Mouse (Mus musculus): Measurements from ENCODE around the gene Rbm19. TPM values are rescaled to one million over a fixed set of nuclear protein-coding genes. Genes with fewer than 3 reads are reported as not detected.

Gene Rbm19
- total and polyA plus RNA-seq, 3 experiments = 19.3 to 42.5 (median 25.1) TPM

DNA sequence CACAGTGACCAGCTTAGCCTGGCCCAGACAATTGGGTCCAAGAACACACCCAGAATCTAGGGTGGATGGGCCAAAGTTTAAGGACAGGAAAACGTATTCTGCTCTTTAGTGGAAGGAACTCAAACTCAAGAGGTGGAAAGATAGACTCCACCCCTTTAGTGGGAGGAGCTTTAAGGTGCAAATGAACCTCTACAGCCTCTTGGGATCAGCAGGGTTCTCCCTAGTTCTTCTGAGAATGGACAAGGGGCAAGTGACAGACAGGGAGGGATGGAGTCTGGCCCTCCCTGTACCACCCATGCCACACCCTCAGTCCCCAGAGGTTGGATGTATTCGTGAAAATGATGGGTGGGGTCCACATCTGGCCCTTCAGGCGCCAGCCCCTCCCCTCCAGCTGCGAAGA is 105.0 kb downstream of the Rbm19 start:
- DNase-seq (ENCODE audit: low spot score) (no peak), ATAC-seq (ENCODE audit: extremely low read depth, insufficient number of reproducible peaks, low FRiP score, poor library complexity, severe bottlenecking) (no peak)
- H3K27me3 ChIP-seq (ENCODE audit: insufficient read depth, low read length) = peaks cover 23% of the 10 kb centered on the region; the same call in 1 of the 2 replicates
- no peaks in the 10 kb centered on the region for H3K4me1 ChIP-seq (ENCODE audit: insufficient read depth, low read depth, low read length)
- H3K36me3 ChIP-seq (replicated peaks) = no peaks in the 10 kb centered on the region
- TF ChIP-seq GATA2 (IDR thresholded peaks at IDR 0.05; ENCODE audit: borderline replicate concordance, low read depth, low read length) = no peak
- no peak for TF ChIP-seq POLR2AphosphoS5 (IDR thresholded peaks at IDR 0.05; ENCODE audit: insufficient replicate concordance, low read depth, low read length)
- no peak for TF ChIP-seq GATA1 (IDR thresholded peaks at IDR 0.05; ENCODE audit: borderline replicate concordance, low read length)
- TF ChIP-seq TAL1 (conservative IDR thresholded peaks at IDR 0.05; ENCODE audit: low read depth, low read length) = no peak
- TF ChIP-seq CTCF (IDR thresholded peaks at IDR 0.05; ENCODE audit: low read depth, low read length) = no peak
- H3K9me3 ChIP-seq (replicated peaks) = no peaks in the 10 kb centered on the region
- H3K4me3 ChIP-seq (ENCODE audit: low read depth, low read length) = no peak overlapping the region

DNA sequence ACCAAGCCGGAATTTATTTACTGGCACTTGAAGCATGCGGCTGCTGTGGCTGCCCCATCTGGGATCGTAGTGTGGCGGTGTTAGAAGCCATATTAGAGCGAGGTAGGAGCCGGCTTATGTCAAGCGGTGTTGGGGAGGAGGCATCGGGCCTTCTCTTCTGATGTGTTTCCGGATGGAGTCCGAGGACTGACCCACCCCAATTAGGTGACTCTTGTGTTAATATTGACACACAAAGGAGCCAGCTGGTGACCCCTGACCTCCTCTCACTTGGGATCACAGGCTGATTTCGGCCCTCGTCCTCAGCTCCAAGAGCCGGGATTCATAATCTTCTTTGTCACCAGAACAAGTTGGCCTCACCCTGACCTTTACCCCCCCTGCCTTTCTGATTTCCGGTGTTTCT is 109.1 kb downstream of the Rbm19 start:
- DNase-seq (ENCODE audit: low spot score) = no peak
- Histone ChIP-seq H3K27me3 (ENCODE audit: insufficient read depth, low read length) (peaks cover 17% of the 10 kb centered on the region; the same call in 1 of the 2 replicates), H3K36me3 (replicated peaks) (no peaks in the 10 kb centered on the region), H3K4me3 (ENCODE audit: low read depth, low read length) (no peak overlapping the region), H3K4me1 (ENCODE audit: insufficient read depth, low read depth, low read length) (no peaks in the 10 kb centered on the region), H3K9me3 (replicated peaks) (no peaks in the 10 kb centered on the region)
- no peak for ATAC-seq (ENCODE audit: extremely low read depth, insufficient number of reproducible peaks, low FRiP score, poor library complexity, severe bottlenecking)
- no peak for TF ChIP-seq POLR2AphosphoS5 (IDR thresholded peaks at IDR 0.05; ENCODE audit: insufficient replicate concordance, low read depth, low read length)
- TF ChIP-seq CTCF (IDR thresholded peaks at IDR 0.05; ENCODE audit: low read depth, low read length) = no peak
- TF ChIP-seq GATA1 (IDR thresholded peaks at IDR 0.05; ENCODE audit: borderline replicate concordance, low read length) = no peak
- no peak for TF ChIP-seq TAL1 (conservative IDR thresholded peaks at IDR 0.05; ENCODE audit: low read depth, low read length)
- no peak for TF ChIP-seq GATA2 (IDR thresholded peaks at IDR 0.05; ENCODE audit: borderline replicate concordance, low read depth, low read length)

DNA sequence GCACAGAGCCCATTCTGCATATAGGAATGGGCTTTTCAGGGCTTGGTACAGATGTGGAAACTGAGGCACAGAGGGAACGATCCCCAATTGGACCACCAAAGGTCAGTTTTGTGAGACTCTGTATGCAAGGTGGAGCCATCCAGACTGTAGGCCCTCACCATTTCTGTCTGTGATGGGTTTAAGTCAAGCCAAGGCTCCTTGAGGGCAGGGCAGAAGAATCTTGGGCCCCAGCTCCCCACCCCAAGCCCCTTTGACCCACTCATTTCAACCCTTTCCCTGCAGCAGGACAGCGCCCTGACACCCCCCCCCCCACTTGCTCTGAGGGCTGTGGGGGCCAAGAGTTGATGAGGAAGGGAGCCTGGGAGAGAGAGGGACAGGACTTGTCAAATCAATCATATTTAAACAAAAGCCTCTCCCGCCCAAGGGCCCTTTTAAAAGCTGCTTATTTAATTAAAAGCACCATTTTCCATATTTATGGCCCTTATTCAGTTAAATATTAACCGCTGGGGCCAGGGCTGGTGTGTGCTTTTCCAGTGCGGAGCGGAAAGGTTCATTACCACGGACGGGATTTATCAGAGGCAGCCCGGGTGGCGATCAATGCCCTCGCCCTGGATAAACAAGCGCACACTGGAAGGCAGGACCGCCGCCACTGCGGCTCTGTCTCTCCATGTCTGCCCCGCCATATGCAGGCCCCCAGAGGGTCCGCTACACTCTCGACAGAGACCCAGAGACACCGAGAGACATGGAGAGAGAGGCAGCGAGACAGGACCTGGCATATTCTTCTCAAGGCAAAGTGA is 112.5 kb downstream of the Rbm19 start:
- ATAC-seq (ENCODE audit: extremely low read depth, insufficient number of reproducible peaks, low FRiP score, poor library complexity, severe bottlenecking) (no peak), DNase-seq (ENCODE audit: low spot score) (no peak)
- TF ChIP-seq CTCF (IDR thresholded peaks at IDR 0.05; ENCODE audit: low read depth, low read length) = no peak
- TF ChIP-seq GATA2 (IDR thresholded peaks at IDR 0.05; ENCODE audit: borderline replicate concordance, low read depth, low read length) = no peak
- TF ChIP-seq POLR2AphosphoS5 (IDR thresholded peaks at IDR 0.05; ENCODE audit: insufficient replicate concordance, low read depth, low read length) = no peak
- no peak for TF ChIP-seq TAL1 (conservative IDR thresholded peaks at IDR 0.05; ENCODE audit: low read depth, low read length)
- no peak for TF ChIP-seq GATA1 (IDR thresholded peaks at IDR 0.05; ENCODE audit: borderline replicate concordance, low read length)
- Histone ChIP-seq H3K36me3 (replicated peaks) (no peaks in the 10 kb centered on the region), H3K27me3 (ENCODE audit: insufficient read depth, low read length) (peaks cover 19% of the 10 kb centered on the region; the same call in 1 of the 2 replicates), H3K9me3 (replicated peaks) (no peaks in the 10 kb centered on the region), H3K4me3 (ENCODE audit: low read depth, low read length) (no peak overlapping the region), H3K4me1 (ENCODE audit: insufficient read depth, low read depth, low read length) (no peaks in the 10 kb centered on the region)

DNA sequence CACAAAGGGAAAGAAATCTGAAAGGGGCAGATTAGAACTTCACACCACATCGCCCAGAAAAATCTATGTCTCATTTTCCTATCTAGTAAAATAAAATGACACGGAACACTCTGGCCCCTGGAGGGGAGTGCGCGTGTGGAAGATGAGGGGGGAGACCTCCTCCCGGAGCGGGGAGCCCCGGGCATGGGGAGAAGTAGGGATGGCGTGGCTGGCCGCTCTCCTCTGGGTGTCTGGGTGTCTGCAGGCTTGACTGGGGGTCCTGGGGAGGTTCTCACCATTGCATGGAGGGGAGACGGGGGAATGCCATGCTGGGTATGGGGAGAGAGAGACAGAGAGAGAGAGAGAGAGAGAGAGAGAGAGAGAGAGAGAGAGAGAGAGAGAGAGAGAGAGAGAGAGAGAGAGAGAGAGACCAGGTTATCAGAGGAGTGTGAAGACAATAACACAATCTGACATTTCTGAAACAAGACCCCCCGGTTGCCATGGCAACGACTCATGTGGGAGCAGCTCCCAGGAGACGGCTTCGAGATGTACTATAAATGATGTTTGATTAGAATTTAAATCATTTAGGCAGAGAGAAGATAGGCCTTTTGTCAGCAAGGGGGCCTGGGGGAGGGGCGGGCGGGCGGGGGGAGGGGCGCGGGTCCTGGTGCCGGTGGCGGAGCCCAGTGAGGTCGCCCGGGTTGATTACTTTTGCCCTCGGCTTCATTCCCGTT is 115.3 kb downstream of the Rbm19 start:
- Histone ChIP-seq H3K4me1 (ENCODE audit: insufficient read depth, low read depth, low read length) (0 out of 2 replicates have a peak, but pooled peaks cover 4% of the 10 kb centered on the region), H3K9me3 (replicated peaks) (no peaks in the 10 kb centered on the region), H3K4me3 (ENCODE audit: low read depth, low read length) (no peak overlapping the region), H3K27me3 (ENCODE audit: insufficient read depth, low read length) (peaks cover 18% of the 10 kb centered on the region), H3K36me3 (replicated peaks) (no peaks in the 10 kb centered on the region)
- DNase-seq (ENCODE audit: low spot score) = no peak
- ATAC-seq (ENCODE audit: extremely low read depth, insufficient number of reproducible peaks, low FRiP score, poor library complexity, severe bottlenecking) = no peak
- no peak for TF ChIP-seq TAL1 (conservative IDR thresholded peaks at IDR 0.05; ENCODE audit: low read depth, low read length)
- no peak for TF ChIP-seq GATA1 (IDR thresholded peaks at IDR 0.05; ENCODE audit: borderline replicate concordance, low read length)
- TF ChIP-seq POLR2AphosphoS5 (IDR thresholded peaks at IDR 0.05; ENCODE audit: insufficient replicate concordance, low read depth, low read length) = no peak
- no peak for TF ChIP-seq GATA2 (IDR thresholded peaks at IDR 0.05; ENCODE audit: borderline replicate concordance, low read depth, low read length)
- no peak for TF ChIP-seq CTCF (IDR thresholded peaks at IDR 0.05; ENCODE audit: low read depth, low read length)

DNA sequence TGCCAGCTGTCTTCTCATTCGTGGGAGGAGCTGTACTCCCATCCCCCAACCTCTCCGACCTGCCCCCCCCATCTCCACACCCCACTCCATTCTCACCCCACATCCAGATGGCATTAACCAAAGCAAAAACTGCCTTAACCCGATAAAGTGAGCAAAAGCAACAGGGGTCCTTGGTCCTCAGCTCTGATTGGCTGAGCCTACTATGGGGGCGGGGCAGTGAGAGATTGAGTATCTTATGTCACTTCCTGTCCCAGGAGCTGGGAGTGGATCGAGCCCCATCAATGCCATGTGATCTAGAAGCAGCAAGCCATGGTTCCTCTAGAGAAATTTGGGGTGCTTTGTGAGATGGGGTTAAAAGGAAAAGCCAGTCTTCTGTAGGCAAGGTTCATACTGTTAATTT is 118.9 kb downstream of the Rbm19 start:
- no peaks in the 10 kb centered on the region for H3K36me3 ChIP-seq (replicated peaks)
- TF ChIP-seq GATA1 (IDR thresholded peaks at IDR 0.05; ENCODE audit: borderline replicate concordance, low read length) = no peak
- no peak for TF ChIP-seq CTCF (IDR thresholded peaks at IDR 0.05; ENCODE audit: low read depth, low read length)
- TF ChIP-seq GATA2 (IDR thresholded peaks at IDR 0.05; ENCODE audit: borderline replicate concordance, low read depth, low read length) = no peak
- TF ChIP-seq TAL1 (conservative IDR thresholded peaks at IDR 0.05; ENCODE audit: low read depth, low read length) = no peak
- no peak for TF ChIP-seq POLR2AphosphoS5 (IDR thresholded peaks at IDR 0.05; ENCODE audit: insufficient replicate concordance, low read depth, low read length)
- H3K4me3 ChIP-seq (ENCODE audit: low read depth, low read length) = no peak overlapping the region
- H3K27me3 ChIP-seq (ENCODE audit: insufficient read depth, low read length) = peaks cover 20% of the 10 kb centered on the region
- DNase-seq (ENCODE audit: low spot score) (no peak), ATAC-seq (ENCODE audit: extremely low read depth, insufficient number of reproducible peaks, low FRiP score, poor library complexity, severe bottlenecking) (no peak)
- no peaks in the 10 kb centered on the region for H3K9me3 ChIP-seq (replicated peaks)
- H3K4me1 ChIP-seq (ENCODE audit: insufficient read depth, low read depth, low read length) = 0 out of 2 replicates have a peak, but pooled peaks cover 4% of the 10 kb centered on the region

DNA sequence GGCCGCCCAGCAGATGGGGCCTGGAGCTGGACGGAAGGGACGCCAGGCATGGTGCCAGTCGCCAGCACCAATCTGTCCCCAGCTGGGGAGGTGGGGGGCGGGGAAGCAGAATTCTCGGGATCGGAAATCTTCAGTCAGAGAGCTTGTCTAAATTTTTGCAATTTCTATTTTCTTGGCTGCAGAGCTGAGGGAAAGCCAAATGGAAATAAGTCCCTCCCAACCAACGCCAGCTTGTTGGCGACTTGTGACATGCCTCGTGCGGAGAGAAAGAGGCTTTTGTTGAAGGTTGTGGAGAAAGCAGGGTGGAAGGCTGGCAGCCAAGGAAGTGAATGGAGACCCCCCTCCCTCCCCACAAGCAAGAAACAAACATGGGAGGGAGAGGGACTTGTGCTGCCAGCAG is 119.3 kb downstream of the Rbm19 start:
- ATAC-seq (ENCODE audit: extremely low read depth, insufficient number of reproducible peaks, low FRiP score, poor library complexity, severe bottlenecking) (no peak), DNase-seq (ENCODE audit: low spot score) (no peak)
- H3K4me1 ChIP-seq (ENCODE audit: insufficient read depth, low read depth, low read length) = 0 out of 2 replicates have a peak, but pooled peaks cover 4% of the 10 kb centered on the region
- no peaks in the 10 kb centered on the region for H3K36me3 ChIP-seq (replicated peaks)
- H3K4me3 ChIP-seq (ENCODE audit: low read depth, low read length) = no peak overlapping the region
- H3K27me3 ChIP-seq (ENCODE audit: insufficient read depth, low read length) = peaks cover 18% of the 10 kb centered on the region
- no peak for TF ChIP-seq CTCF (IDR thresholded peaks at IDR 0.05; ENCODE audit: low read depth, low read length)
- TF ChIP-seq GATA2 (IDR thresholded peaks at IDR 0.05; ENCODE audit: borderline replicate concordance, low read depth, low read length) = no peak
- TF ChIP-seq TAL1 (conservative IDR thresholded peaks at IDR 0.05; ENCODE audit: low read depth, low read length) = no peak
- no peak for TF ChIP-seq POLR2AphosphoS5 (IDR thresholded peaks at IDR 0.05; ENCODE audit: insufficient replicate concordance, low read depth, low read length)
- no peak for TF ChIP-seq GATA1 (IDR thresholded peaks at IDR 0.05; ENCODE audit: borderline replicate concordance, low read length)
- no peaks in the 10 kb centered on the region for H3K9me3 ChIP-seq (replicated peaks)
